Mouse (Mus musculus) thymus, postnatal 10 days (tissue): ENCODE data around the gene Krt15.

Experiments
- DNase-seq, 2 experiments: peaks; one replicate each; pipeline ENCODE4 v3.0.0; 2021; ENCODE audit warnings: low spot score in 2 of 2

Gene Krt15

DNA sequence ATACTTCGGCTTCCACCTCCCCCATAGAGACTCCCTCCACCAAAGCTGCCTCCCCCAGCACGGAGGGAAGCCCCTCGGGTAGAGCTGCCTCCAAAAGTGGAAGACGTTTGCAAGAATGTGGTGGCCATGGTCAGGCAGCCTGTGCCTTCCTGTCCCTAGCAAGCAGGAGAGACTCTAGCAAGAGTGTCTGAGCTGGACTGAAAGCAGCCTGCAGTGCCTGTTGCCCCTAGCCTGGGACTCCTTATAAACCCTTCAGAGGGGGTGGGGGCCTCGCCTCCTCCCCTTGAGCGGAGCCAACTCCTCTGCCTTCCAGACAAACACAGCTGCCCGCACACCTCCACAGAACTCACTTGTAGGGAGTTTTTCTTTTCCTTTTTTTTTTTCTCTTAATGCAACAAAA, at the start of gene Krt15:
TSS of gene Krt15 (minus strand) at position 198 of the 400 bp plus-strand sequence.
- no peak for DNase-seq

- no peak for DNase-seq
These were observed 46.0 kb upstream of the Krt15 start for GRCm38 (mm10) chr11:100181725-100182124.

DNA sequence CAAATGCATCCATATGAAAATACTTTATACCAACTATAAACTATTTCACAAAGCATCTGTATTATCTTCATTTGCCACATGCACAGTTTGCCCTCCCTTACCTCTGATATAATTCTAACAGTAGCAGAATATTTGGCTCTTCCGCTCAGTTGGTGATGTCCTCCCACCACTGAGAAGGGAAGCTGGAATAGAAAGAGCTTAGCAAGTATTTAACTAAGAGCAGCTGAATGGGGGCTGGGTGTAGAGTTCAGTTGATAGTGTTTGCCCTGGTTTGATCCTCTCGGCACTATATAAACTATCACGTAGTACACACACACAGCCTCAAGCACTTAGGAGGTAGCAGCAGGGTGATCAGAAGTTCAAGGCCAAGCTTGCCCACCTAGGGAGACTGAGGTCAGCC, 43.5 kb upstream of the Krt15 start:
- no peak for DNase-seq

- no peak for DNase-seq
These were observed 42.6 kb upstream of the Krt15 start for GRCm38 (mm10) chr11:100178307-100178706.

DNA sequence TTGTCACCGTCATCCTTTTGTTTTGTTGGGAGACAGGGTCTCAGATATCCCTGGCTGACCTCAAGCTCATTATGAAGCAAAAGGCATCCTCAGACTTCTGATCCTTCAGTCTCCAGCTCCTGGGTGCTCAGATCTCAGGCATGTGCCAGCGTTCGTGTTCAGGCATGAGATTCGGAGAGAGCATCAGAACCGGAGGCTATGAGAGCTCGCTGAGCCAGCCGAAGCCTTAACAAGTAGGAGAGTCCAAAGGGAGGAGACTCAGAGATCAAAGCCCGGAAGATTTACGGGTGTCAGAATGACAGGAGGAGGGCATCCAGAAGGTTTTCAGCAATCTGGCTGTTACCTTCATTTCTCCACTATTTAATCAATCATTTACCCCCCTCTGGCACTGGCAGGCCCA, 41.1 kb upstream of the Krt15 start:
- no peak for DNase-seq

DNA sequence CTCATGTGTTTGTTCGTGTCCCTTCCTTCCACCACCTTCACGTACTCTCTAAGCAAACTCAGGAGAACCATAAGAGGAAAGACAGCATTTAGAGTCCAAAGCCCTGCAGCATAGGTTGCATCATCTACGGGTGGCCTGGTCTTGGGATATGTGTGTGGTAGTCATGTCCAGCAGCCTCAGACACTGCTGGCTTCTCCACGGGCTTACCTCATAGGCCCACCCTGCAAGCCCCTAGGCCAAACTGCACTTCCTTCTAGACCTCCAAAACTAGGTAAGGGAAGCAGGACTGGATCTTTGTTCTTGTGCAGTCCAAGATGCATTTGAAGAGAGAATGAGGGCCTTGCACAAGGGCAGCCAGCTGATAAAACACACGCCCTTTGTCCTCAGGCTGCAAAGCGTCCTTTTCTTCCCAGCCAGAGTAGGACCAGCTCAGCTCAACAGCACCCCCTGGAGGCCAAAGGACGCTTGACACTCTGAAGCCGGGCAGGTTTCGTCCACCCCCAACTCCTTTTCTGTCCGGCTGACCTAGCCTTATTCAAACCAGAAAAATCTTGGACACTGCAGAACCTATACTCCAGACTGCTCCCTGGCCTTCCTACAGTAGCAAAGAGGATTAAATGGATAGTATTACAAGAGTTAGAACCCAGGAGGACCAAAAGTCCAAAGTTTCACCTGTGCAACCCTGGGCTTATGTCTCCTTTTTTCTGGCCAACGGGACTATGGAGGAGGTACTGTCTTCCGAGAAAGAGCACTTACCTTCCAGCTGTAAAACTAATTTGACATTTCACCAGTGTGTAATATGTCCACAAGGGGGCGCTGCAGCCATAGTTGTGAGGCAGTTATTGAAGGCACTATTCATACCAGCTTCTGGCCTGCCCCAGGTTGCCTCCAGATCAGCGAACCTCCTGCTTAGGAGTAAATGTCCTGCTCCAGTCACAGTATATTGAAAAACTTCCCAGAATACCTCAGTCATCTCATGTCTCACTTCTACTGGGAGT, 33.3 kb upstream of the Krt15 start:
- peak in 1 of 2 experiments; percentile 39 for DNase-seq

DNA sequence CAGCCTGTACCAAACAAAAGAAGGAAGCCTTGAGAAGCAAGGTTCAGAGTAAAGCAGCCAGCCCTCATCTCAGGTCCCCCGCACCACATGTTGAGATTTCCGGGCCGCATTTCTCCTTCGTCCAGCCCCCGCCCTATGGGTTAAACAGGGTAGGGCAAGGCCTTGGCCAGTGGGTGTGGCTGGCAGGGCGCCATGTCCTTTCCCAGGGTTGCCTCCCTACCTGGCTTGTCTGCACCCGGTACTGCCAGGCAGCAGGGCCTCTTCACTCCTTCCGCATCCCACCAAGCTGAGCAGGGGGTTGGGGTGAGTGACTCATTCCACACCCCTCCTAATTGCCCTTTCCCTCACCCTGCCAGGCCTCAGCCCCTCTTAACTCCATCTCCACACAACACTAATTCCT, 32.3 kb upstream of the Krt15 start:
- no peak for DNase-seq

DNA sequence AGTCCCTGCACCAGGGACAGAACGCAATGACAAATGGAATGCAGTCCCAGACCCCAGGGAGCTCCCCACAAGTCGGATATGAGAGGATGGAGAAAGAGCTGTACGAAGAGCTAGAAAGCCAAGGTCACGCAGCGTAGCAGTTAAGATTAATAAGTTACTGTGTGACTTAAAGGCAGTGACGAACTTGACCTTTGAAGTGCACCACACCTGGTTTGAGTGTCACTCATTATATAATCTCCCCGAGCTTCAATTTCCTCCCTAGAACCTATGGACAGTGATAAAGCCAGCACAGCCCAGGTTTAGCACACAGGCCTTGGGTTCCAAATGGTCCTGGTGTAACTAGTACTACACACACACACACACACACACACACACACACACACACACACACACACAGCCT, 28.7 kb upstream of the Krt15 start:
- no peak for DNase-seq

GRCm38 (mm10) chr11:100157908-100158477, 22.3 kb upstream of the Krt15 start:
- DNase-seq, result no peak

- DNase-seq, result no peak
These were observed 21.6 kb upstream of the Krt15 start for GRCm38 (mm10) chr11:100157331-100157730.

- DNase-seq, result no peak
These were observed 19.9 kb upstream of the Krt15 start for GRCm38 (mm10) chr11:100155497-100156255.

DNA sequence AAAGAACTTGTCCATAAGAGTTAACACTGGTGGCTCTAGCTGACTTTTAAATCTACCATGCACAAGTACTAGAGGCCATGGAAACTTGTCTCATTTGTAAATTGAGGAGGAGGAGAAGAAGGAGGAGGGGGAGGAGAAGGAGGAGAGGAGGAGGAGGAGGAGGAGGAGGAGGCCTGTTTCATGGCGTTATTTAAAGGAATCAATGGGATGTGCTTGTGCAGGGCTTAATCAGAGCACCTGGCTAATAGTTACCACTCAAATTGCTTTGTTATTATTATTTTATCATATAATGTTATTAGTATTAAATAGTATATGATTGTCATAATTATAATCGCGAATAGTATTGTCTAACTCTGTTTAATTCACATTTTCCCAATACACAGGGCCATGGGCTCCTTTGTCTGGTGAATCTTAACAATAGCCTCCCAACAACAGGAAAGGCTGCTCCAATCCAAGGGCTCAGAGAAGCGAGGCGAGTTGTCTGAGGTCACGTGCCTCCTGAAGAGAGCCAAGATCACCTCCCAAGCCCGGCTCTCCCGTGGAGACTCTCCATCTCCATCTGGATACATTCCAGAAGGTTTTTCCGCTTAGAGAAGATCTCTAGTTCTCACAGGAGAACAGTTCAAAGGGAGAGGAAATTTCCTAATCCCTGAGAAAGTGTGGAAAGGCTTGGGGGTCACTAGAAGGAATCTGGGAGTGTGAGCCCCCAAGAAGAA, 13.0 kb upstream of the Krt15 start, which contains the start of gene Krt19:
TSS of gene Krt19 (minus strand) at position 51 of the 716 bp plus-strand sequence.
- DNase-seq, result no peak

DNA sequence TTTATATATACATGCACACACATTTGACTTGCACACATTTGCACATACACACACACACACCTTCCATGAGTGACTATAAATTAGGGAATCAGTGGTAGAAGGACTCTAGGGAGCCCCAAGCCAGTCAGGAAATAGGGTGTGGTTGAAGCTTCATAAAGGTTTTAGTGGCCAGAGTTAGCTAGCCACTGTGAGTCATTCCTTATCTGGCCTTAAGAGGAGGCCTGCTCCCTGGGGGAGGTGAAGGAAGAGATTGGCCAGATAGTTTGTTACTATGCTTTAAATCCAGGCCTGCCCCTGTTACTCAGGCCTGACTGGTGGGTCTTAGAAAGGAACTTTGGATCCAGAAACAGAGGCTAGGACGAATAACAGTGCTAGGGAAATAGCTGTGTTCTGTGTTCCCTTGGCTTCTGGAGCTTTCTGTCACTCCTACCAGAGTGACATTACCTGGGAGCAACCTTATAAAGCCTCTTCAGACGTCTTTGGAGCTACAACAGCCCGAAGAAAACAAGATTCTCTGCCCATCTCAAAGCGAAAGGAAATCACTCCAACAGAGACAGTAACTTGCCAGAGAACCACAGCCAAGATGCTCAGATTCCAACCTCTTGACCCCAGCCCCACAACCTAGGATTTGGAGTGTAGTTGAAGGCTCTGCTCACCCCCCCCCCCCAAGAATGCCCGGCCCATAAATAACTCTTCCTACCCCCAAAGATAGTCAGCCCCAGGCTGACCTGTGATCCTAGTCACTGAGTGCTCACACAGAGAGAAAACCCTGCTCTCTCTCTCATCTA, 12.0 kb upstream of the Krt15 start:
- no peak for DNase-seq

DNA sequence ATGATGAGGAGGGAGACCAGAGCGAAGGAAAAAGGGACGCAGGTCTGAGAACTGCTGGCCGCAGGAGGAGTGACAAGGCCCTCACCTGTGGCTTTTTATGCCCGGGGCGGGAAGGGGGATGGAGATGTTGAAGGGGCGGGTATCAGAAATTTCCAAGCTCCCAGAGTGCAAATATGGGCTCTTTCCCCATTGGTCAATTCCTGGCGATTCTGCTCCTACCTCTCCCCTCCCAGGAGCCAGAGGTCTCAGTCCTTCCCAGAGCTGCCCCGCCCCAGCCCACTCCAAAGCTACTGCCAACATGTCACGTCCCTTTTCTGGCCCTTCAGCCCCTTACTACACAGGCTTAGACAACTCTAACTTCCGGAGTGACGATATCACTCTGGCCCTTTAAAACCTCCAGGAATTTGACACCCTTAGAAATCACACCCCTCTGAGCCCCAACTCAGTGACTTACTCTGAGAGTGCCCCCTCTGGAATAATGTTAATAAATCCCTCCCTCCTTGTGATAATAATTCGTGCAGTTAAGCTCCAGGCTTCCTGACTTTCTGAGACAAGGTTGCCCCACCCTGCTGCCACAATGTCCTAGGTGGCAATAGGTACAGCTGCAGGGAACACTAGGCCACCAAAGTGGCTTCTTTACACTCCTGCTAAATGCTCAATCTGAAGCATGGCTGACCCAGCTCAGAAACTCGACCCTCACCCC, 10.3 kb upstream of the Krt15 start:
- DNase-seq, result no peak

DNA sequence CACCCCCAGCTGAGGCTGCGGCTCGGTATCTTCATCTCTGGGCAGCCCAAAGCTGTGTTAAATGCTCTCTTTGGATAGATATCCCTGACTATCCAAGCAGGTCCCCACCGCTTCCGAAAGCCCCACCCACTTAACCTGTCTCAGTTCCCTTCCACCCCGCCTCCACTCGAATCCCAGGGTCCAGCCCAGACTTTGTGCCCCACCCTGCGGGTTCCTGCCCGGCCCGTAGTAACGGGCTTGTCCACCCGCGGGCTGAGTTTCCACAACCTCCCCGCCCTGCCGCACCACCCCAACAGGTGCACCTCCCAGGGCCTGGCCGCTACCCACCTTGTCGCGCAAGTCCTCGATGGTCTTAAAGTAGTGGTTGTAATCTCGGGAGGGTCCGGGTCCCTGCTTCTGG, 9.4 kb upstream of the Krt15 start:
- DNase-seq, result no peak

GRCm38 (mm10) chr11:100140966-100141365, 5.2 kb upstream of the Krt15 start:
- DNase-seq, result no peak

GRCm38 (mm10) chr11:100139391-100139790, 3.7 kb upstream of the Krt15 start:
- DNase-seq, result no peak

DNA sequence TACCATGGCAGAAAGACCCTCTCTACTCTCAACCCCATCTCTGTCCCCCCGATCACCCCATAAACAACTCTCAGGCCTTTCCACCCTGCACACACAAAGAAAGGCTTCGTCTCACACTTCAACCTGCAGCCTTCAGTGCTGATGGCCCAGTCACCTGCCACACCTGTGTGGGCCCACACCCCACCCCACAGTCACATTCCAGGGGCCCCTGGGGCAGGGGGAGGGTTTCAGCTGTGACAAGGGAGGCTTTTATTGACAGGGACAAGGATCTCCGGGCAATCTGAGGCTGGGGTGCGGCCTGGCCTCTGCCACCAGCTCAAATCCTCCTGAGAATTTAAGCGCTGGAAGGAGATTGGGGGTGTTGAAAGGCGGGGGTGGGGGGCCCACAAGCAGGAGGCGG, 3.1 kb upstream of the Krt15 start:
- no peak for DNase-seq

DNA sequence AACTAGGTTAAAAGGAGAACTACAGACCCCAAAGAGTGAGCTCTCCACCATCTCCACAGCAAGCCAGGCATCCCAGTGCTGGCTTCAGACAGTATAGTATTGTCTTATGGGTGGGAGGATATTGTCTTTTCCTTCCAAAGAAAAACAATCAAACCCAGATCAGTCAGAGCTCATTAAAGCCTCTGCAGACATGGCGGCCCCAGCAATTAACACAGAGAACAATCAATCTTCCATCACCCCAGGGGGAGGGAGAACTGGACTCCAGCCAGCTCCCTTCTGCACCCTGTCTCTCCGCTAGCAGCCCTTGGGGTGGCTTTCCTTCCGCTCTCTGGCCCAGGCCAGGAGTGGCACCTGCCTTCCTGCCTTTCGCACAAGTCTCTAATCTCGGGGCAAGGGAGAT, 2.0 kb upstream of the Krt15 start:
- DNase-seq, result no peak

DNA sequence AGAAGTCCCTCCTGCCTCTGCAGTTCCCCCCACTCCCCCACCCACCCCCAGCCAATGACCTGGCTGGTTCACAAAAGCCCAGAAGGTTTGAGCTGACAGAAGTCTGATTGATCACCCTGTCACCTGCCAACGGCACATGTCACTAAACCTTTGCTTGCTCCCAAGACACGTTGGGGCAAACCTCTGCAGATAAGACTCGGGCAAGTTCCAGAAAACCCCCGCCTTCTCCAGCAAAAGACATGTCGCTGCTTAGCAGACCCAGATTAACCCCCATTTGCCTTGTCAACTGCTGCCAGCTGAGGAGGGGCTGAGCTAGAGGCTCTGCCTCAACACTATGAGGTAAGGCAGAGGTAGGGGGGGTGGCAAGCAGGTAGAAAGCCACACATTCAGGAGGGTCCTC, 831 bp upstream of the Krt15 start:
- DNase-seq, result no peak
